Mouse (Mus musculus) megakaryocyte, adult 5-6 weeks (primary cell): ENCODE data around the gene Kcna7. TPM values are rescaled to one million over a fixed set of nuclear protein-coding genes. Genes with fewer than 3 reads are reported as not detected.
"Not testable (repeated sequence)": the region's sequence is repeated elsewhere in the genome, so short reads cannot be mapped to it uniquely, and the experiment has no call there.

Experiments
- ATAC-seq: 2 replicates; pipeline ENCODE4 v1.8.0; 2016; ENCODE audit warnings: mild to moderate bottlenecking, inconsistent platforms; ENCODE audit not compliant: poor library complexity, severe bottlenecking
- total RNA-seq, 2 experiments: library from RNA; stranded (forward) in 1 of 2; stranded (reverse) in 1 of 2; fragments of 153-499, 151-499 nt in 1 of 2; fragments of 221-1000, 200-1000 nt in 1 of 2; gene quantifications; 2 replicates each; pipeline versions ENCODE4 v1.2.3 to v1.2.4; 2015 to 2017

Gene Kcna7
- total RNA-seq, 2 experiments from 2014 or later = not detected

DNA sequence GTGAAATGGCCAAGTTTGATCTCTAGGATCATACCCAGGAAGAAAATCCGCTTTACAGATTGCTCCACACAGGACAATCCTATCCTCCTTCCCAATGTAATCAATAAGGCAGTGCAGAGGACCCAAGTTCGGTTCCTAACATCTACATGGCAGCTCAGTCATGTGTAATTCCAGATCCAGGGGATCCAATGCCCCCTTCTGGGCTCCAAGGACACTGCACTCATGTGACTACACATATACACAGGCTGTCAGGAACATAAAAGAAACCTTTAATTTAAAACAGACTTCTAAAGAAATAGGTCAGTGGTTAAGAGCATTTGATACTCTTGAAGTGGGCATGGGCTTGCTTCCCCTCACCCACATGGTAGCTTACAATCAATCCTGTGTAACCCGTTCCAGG, 19.4 kb upstream of the Kcna7 start:
- no peak for ATAC-seq

DNA sequence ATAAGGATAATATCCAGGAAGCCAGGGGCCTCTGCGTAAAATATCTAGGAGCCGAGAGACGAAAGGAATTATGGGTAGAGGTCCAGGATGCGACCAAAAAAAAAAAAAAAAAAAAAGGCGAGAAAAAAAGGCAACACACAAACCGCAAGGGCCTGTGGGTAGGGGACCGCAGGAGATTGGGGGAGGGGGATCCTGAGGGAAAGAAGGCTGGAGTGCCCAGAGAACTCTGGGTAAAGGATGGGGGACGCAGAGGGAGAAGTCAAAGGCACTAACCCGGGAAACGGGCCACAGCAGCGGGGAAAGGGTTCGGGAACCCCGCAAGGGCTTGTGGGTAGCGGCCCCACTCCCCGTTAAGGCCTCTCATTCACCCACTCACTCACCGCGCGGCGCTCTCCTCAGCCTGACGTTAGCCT, 10.3 kb upstream of the Kcna7 start:
- ATAC-seq = peak; percentile 65

DNA sequence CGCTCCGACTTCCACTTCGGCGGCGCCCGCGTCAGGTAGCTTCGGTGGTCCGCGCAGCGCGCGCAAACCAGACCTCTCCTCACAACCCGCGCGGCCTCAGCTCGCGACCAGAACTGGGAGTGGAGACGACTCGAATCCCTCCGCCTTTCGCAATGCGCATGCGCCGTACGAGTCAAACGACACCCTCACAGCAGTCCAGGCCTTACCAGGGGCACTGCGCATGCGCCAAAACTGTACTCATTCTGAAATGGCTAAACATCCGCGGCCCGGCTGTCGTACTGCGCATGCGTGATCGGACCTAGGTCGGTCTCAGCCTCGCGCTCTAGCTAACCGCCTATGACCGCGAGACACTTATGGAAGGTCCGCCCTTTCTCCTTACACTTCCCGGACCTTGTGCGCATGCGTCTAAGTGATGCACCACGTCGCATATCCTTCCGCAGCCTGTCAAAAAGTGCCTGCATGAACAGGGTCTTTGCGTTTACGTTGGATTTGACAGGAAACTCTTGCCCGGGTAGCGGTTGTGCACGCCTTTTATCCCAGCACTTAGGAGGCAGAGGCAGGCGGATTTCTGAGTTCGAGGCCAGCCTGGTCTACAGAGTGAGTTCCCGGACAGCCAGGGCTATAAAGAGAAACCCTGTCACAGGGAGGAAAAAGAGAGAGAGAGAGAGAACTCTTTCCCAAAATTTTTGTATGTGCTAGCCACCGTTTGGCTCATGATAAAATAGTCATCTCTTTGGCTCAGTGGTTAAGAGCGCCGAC, 9.7 kb upstream of the Kcna7 start, which contains the start of gene Snrnp70:
Gene Snrnp70, minus strand, starts transcription at position 165 of the 759 bp plus-strand sequence.
- ATAC-seq = peak; percentile 92

- ATAC-seq = not testable (repeated sequence)
Measured at GRCm38 (mm10) chr7:45396337-45396775, 9.1 kb upstream of the Kcna7 start.

GRCm38 (mm10) chr7:45396787-45397186, 8.7 kb upstream of the Kcna7 start:
- ATAC-seq = no peak

GRCm38 (mm10) chr7:45401521-45402085, 3.9 kb upstream of the Kcna7 start:
- ATAC-seq = no peak

GRCm38 (mm10) chr7:45403532-45404261, 1.8 kb upstream of the Kcna7 start:
- peak; percentile 75 for ATAC-seq

DNA sequence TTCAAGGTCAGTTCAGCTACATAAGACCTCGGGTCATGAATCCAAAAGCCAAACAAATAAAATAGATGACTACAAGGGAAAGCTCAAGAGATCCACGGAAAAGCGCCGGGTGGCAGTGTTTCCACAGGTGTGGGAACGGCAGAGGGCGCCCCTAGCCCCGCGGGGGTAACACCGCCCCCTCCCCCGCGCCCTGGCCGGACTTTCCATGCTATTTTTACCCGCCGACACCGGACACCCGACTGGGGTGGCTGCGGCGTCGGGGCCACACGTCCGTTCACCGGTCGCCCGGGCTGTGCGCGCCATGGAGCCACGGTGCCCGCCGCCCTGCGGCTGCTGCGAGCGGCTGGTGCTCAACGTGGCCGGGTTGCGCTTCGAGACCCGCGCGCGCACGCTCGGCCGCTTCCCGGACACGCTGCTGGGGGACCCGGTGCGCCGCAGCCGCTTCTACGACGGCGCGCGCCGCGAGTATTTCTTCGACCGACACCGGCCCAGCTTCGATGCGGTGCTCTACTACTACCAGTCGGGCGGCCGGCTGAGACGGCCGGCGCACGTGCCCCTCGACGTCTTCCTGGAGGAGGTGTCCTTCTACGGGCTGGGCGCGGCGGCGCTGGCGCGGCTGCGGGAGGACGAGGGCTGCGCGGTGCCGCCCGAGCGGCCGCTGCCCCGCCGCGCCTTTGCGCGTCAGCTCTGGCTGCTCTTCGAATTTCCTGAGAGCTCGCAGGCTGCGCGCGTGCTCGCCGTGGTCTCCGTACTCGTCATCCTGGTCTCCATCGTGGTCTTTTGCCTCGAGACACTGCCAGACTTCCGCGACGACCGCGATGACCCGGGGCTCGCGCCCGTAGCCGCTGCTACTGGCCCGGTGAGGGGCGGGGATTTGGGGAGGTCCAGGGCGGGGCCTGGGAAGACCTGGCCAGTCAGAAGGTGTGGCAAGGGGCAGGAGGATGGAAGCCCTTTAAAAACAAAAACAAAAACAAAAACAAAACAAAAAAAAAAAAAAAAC, 1.0 kb downstream of the Kcna7 start:
- ATAC-seq = no peak

GRCm38 (mm10) chr7:45407836-45408235, 2.4 kb downstream of the Kcna7 start:
- no peak for ATAC-seq

- ATAC-seq = no peak
Measured at GRCm38 (mm10) chr7:45408351-45408750, 2.9 kb downstream of the Kcna7 start.

GRCm38 (mm10) chr7:45408949-45409348, 3.5 kb downstream of the Kcna7 start:
- no peak for ATAC-seq

GRCm38 (mm10) chr7:45409497-45410163, 4.2 kb downstream of the Kcna7 start:
- ATAC-seq = no peak

- no peak for ATAC-seq
Measured at GRCm38 (mm10) chr7:45412421-45412820, 7.0 kb downstream of the Kcna7 start.

DNA sequence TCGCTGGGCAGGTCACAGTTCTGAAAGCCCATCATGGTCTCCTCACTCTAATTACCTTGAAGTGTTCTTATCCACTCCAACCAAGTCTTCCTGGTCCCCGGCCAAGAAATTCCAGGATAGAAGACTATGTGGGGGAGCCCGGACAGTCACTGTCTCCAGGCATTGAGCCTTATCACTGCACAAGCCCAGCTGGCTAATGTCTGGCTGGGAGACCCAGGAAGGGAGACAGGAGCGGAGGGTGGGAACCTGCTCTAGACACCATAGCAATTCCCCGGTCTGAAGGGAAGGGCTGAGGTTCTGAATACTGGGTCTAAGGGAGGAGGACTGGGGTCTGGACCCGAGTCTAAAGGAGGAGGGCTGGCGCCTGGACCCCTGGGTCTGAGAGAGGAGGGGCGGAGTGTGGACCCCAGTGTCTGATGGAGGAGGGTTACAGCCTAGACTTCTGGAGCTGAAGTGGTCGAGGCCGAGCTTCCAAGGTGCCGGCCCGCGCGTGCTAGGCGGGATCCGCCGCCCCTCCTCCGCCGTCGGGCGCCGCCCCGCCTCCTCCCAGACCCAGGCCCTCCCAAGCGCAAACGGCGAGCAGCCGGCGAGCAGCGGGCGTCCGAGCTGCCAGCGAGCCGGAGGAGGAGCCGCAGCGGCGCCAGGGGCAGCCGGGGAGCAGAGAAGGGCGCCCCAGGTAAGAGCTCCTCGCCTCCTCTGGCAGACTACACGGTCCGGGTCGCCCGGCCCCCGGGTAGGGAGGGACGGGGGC, 7.8 kb downstream of the Kcna7 start, which contains the start of gene Ntf5:
Gene Ntf5, plus strand, starts transcription at position 583 of the 751 bp plus-strand sequence.
- no peak for ATAC-seq

GRCm38 (mm10) chr7:45413864-45414739, 8.6 kb downstream of the Kcna7 start:
- ATAC-seq = peak; percentile 31

- no peak for ATAC-seq
Measured at GRCm38 (mm10) chr7:45414740-45415224, 9.3 kb downstream of the Kcna7 start.

DNA sequence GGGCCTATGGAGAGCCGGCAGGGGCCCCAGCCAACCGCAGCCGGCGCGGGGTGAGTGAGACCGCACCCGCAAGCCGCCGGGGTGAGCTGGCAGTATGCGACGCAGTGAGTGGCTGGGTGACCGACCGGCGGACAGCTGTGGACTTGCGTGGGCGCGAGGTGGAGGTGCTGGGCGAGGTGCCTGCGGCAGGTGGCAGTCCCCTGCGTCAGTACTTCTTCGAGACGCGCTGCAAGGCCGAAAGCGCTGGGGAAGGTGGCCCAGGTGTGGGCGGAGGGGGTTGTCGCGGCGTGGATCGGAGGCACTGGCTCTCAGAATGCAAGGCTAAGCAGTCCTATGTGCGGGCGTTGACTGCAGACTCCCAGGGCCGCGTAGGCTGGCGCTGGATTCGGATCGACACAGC, 10.2 kb downstream of the Kcna7 start:
- ATAC-seq = no peak

GRCm38 (mm10) chr7:45417962-45418492, 12.6 kb downstream of the Kcna7 start:
- no peak for ATAC-seq
